Mouse (Mus musculus) megakaryocyte-erythroid progenitor cell, adult 5 weeks (primary cell): ENCODE results near the gene Wnt2. TPM values are rescaled to one million over a fixed set of nuclear protein-coding genes. Genes with fewer than 3 reads are reported as not detected.

Experiments
- polyA plus RNA-seq: library from polyadenylated mRNA; stranded (reverse); fragments of >175 nt; gene quantifications from 2 replicates; pipeline ENCODE4 v1.2.3, GENCODE M21; 2012

Gene Wnt2
- polyA plus RNA-seq: not detected in 2 replicates

DNA sequence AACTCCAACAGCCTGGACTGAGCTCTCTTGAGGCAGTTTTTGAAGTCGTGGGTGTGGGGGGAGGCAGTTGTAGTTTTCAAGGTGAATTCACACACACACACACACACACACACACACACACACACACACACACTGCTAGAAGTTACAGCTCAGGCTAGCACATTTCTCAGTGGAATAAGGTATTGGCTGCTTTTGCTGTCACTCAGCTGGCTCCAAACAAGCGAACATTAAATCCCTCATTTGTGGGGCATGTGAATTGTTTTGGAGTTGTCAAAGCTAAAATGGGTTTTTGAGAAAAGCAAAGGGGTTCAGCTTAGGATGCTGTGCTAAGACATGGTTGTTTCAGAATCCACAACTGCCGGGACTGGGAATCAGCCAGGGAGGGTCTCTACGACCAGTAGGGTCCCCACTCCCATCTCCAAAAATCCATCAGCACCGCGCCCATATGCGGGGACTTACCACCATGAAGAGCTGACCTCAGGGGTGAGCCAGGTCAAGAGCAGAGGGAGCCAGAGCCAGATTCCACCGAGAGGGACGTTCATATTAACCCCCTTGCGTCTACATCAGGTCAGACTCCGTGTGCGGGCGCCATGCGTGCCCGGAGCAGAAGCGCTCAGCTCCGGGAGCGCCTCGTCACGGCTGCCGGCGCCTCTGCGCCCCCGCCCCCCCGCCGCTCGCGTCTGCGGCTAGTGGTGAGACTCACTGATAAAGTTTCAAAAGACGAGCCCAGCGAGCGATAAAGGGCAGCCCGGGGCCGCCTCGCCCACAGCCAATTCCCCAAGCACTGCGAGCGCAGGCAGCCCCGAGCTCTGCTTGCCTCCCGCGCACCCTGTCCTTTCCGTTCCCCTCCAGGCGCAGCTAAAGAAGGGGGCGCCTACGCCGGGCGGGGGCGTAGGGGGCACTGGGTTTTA is at the start of gene Wnt2:
Gene Wnt2 (minus strand): TSS at position 840 of the 911 bp plus-strand sequence.

Other genes starting within 250 kb of the Wnt2 start
- gene Asz1, start 78.5 kb upstream of the Wnt2 start, polyA plus RNA-seq: not detected in 2 replicates
- not detected in 2 replicates for gene Cftr, start 140.1 kb upstream of the Wnt2 start, polyA plus RNA-seq